Mouse (Mus musculus) frontal cortex, postnatal 14 days (tissue): ENCODE results near the gene Rev1.
"Not testable (repeated sequence)": the region's sequence is repeated elsewhere in the genome, so short reads cannot be mapped to it uniquely, and the experiment has no call there.

Experiments used
- DNase-seq, 2 experiments: peaks; one replicate each; pipeline ENCODE4 v3.0.0; 2022; ENCODE audit warnings: low spot score in 2 of 2

Gene Rev1

GRCm38 (mm10) chr1:38067276-38067675 lies 62.3 kb downstream of the Rev1 start:
- DNase-seq, result no peak

- not testable (repeated sequence) for DNase-seq
Measured at GRCm38 (mm10) chr1:38062156-38062555, 67.4 kb downstream of the Rev1 start.

- no peak for DNase-seq
Measured at GRCm38 (mm10) chr1:38058417-38058816, 71.2 kb downstream of the Rev1 start.

GRCm38 (mm10) chr1:38055176-38055575 lies 74.4 kb downstream of the Rev1 start:
- DNase-seq, result no peak

- DNase-seq, result no peak
Measured at GRCm38 (mm10) chr1:38049562-38049961, 80.0 kb downstream of the Rev1 start.

GRCm38 (mm10) chr1:38048121-38048520 lies 81.5 kb downstream of the Rev1 start:
- no peak for DNase-seq

- DNase-seq, result no peak
Measured at GRCm38 (mm10) chr1:38038898-38039297, 90.7 kb downstream of the Rev1 start.

GRCm38 (mm10) chr1:38037375-38037774 lies 92.2 kb downstream of the Rev1 start:
- no peak for DNase-seq

GRCm38 (mm10) chr1:38035521-38035920 lies 94.1 kb downstream of the Rev1 start:
- DNase-seq, result no peak

GRCm38 (mm10) chr1:38031391-38031790 lies 98.2 kb downstream of the Rev1 start:
- DNase-seq, result no peak

GRCm38 (mm10) chr1:38027301-38027700 lies 102.3 kb downstream of the Rev1 start:
- no peak for DNase-seq

- no peak for DNase-seq
Measured at GRCm38 (mm10) chr1:38014551-38015203, 114.9 kb downstream of the Rev1 start.

GRCm38 (mm10) chr1:38012509-38012908 lies 117.1 kb downstream of the Rev1 start:
- DNase-seq, result no peak

- DNase-seq, result no peak
Measured at GRCm38 (mm10) chr1:38012104-38012503, 117.5 kb downstream of the Rev1 start.

GRCm38 (mm10) chr1:38011647-38012046 lies 118.0 kb downstream of the Rev1 start:
- DNase-seq, result no peak

GRCm38 (mm10) chr1:38006741-38007140 lies 122.9 kb downstream of the Rev1 start:
- DNase-seq, result no peak

GRCm38 (mm10) chr1:38003046-38003445 lies 126.6 kb downstream of the Rev1 start:
- no peak for DNase-seq
